Mouse (Mus musculus) E14TG2a.4 (cell line): ENCODE results near the gene Eps15.

Experiments used
- CTCF ChIP-seq: conservative IDR thresholded peaks from 2 replicates; pipeline ENCODE4 v1.5.1; 2014; ENCODE audit warnings: low read length
- NANOG ChIP-seq: IDR thresholded peaks from 2 replicates; pipeline ENCODE4 v1.6.1; 2014; ENCODE audit warnings: borderline replicate concordance, low read length, mixed read lengths
- POU5F1 ChIP-seq: IDR thresholded peaks from 2 replicates; pipeline ENCODE4 v1.6.1; 2014; ENCODE audit warnings: low read length, borderline replicate concordance

DNA sequence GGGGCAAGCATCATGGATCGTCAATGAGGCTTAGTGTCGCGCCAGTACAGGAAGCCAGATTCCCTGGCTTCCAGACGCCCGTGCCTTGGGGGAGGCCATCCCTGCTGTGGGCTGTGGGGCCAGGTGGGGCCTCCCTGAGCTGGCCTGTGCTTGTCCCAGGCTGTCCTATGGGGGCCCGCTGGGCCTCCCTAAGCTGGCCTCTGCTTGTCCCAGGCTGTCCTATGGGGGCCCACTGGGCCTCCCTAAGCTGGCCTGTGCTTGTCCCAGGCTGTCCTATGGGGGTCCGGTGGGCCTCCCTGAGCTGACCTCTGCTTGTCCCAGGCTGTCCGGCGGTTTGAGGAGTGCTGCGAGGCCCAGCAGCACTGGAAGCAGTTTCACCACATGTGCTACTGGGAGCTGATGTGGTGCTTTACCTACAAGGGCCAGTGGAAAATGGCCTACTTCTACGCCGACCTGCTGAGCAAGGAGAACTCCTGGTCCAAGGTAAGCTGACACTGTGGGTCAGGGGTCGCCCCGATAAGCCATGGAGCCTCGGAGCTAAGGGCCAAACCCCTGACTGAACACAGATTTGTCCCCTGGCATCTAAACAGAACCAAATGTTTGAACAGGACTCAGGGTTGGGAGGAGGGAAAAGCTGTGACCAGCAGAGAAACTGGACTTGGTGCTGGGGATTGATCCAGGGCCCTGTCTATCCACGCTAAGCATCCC, 152.8 kb downstream of the Eps15 start:
- no peak for TF ChIP-seq CTCF
- no peak for TF ChIP-seq NANOG
- TF ChIP-seq POU5F1, result no peak
